Mouse (Mus musculus) heart, embryonic 13.5 days (tissue): ENCODE measurements around the gene Slc43a2. TPM values are rescaled to one million over a fixed set of nuclear protein-coding genes. Genes with fewer than 3 reads are reported as not detected.

Experiments
- ATAC-seq: fragments of 200-750 bp; cut with Nextera tagmentation; 2 replicates; pipeline ENCODE4 v1.8.0; 2017; ENCODE audit warnings: moderate TSS enrichment; ENCODE audit not compliant: insufficient number of reproducible peaks, low FRiP score, low TSS enrichment; ENCODE audit errors: extremely low read depth
- H3K27ac ChIP-seq: fragments of 300-500 bp; sonication (generic); replicated peaks from 2 replicates; pipeline ENCODE4 v1.5.1; 2015; ENCODE audit warnings: moderate library complexity, mild to moderate bottlenecking, inconsistent platforms
- H3K27me3 ChIP-seq: fragments of 300-500 bp; sonication (generic); replicated peaks from 2 replicates; pipeline ENCODE4 v1.6.1; 2015; ENCODE audit warnings: mild to moderate bottlenecking, inconsistent platforms
- H3K36me3 ChIP-seq: fragments of 300-500 bp; sonication (generic); 2 replicates; pipeline ENCODE4 v1.6.1; 2015; ENCODE audit warnings: mild to moderate bottlenecking, inconsistent platforms
- H3K4me1 ChIP-seq: fragments of 300-500 bp; sonication (generic); 2 replicates; pipeline ENCODE4 v1.6.1; 2015; ENCODE audit warnings: inconsistent platforms
- H3K4me2 ChIP-seq: fragments of 300-500 bp; sonication (generic); 2 replicates; pipeline ENCODE4 v1.6.1; 2015; ENCODE audit warnings: inconsistent platforms, mild to moderate bottlenecking, moderate library complexity
- H3K4me3 ChIP-seq: fragments of 300-500 bp; sonication (generic); 2 replicates; pipeline ENCODE4 v1.5.1; 2015; ENCODE audit warnings: moderate library complexity, mild to moderate bottlenecking, inconsistent platforms
- H3K9ac ChIP-seq: fragments of 300-500 bp; sonication (generic); 2 replicates; pipeline ENCODE4 v1.6.1; 2015; ENCODE audit warnings: inconsistent platforms, mild to moderate bottlenecking, moderate library complexity
- H3K9me3 ChIP-seq: fragments of 300-500 bp; sonication (generic); 2 replicates; pipeline ENCODE4 v1.6.1; 2016; ENCODE audit warnings: inconsistent platforms
- WGBS: fragments of 180-500 bp; shearing (Covaris S2); methylation state at CpG from one replicate; pipeline ENCODE4 v1.1.7; 2015; ENCODE audit warnings: mixed read lengths; 5-methylcytosine and 5-hydroxymethylcytosine counted together
- polyA plus RNA-seq: library from polyadenylated mRNA; unstranded; fragments of >200 nt; fragmentation: Nextera tagmentation; extraction: Ambion mirVana; gene quantifications from 2 replicates; pipeline ENCODE4 v1.2.1, GENCODE M21; 2015

Slc43a2 gene
- polyA plus RNA-seq, 1 experiment from 2014 or later, result 3.6 TPM

GRCm38 (mm10) chr11:75530845-75531373 lies 585 bp upstream of the Slc43a2 start:
- peak overlapping the region; percentile 84 for H3K9ac ChIP-seq
- peaks cover 26% of the 10 kb centered on the region for H3K4me1 ChIP-seq
- peak overlapping the region; percentile 100 for H3K4me2 ChIP-seq
- H3K4me3 ChIP-seq, result peak overlapping the region; percentile 70
- 0 out of 2 replicates have a peak, but pooled peaks have one; percentile 20 for ATAC-seq
- H3K27me3 ChIP-seq, result 0 out of 2 replicates have a peak, but pooled peaks cover 15% of the 10 kb centered on the region
- H3K36me3 ChIP-seq, result 0 out of 2 replicates have a peak, but pooled peaks cover 2% of the 10 kb centered on the region
- WGBS, result under 1% methylated on average over 31 of the region's 31 CpGs
- peak overlapping the region; percentile 46 for H3K27ac ChIP-seq
- no peaks in the 10 kb centered on the region for H3K9me3 ChIP-seq

- 15% methylated on average over 38 of the region's 38 CpGs for WGBS
- Histone ChIP-seq H3K4me1 (peaks cover 31% of the 10 kb centered on the region), H3K9me3 (no peaks in the 10 kb centered on the region), H3K4me3 (peak overlapping the region; percentile 70), H3K36me3 (no peaks in the 10 kb centered on the region), H3K9ac (peak overlapping the region; percentile 84), H3K27ac (peak overlapping the region; percentile 75), H3K27me3 (0 out of 2 replicates have a peak, but pooled peaks cover 15% of the 10 kb centered on the region), H3K4me2 (peak overlapping the region; percentile 100)
- ATAC-seq, result no peak
Measured at GRCm38 (mm10) chr11:75532340-75533277, 1.1 kb downstream of the Slc43a2 start.

- no peaks in the 10 kb centered on the region for H3K36me3 ChIP-seq
- H3K27ac ChIP-seq, result 0 out of 2 replicates have a peak overlapping the region, but pooled peaks have one; percentile 21
- no peak overlapping the region for H3K4me3 ChIP-seq
- peaks cover 40% of the 10 kb centered on the region for H3K4me1 ChIP-seq
- H3K4me2 ChIP-seq, result peak overlapping the region; percentile 100
- H3K9me3 ChIP-seq, result no peaks in the 10 kb centered on the region
- no peak for ATAC-seq
- no peak overlapping the region for H3K9ac ChIP-seq
- 58% methylated on average over 6 of the region's 6 CpGs for WGBS
- 0 out of 2 replicates have a peak, but pooled peaks cover 15% of the 10 kb centered on the region for H3K27me3 ChIP-seq
Measured at GRCm38 (mm10) chr11:75533314-75534015, 2.0 kb downstream of the Slc43a2 start.

- 48% methylated on average over 4 of the region's 4 CpGs for WGBS
- ATAC-seq, result no peak
- H3K4me1 ChIP-seq, result peaks cover 46% of the 10 kb centered on the region
Measured at GRCm38 (mm10) chr11:75534286-75535033, 3.0 kb downstream of the Slc43a2 start.

GRCm38 (mm10) chr11:75535106-75535795 lies 3.8 kb downstream of the Slc43a2 start:
- H3K27ac ChIP-seq, result peak overlapping the region; percentile 40; the same call in 1 of the 2 replicates
- 30% methylated on average over 13 of the region's 13 CpGs for WGBS

More at GRCm38 (mm10) chr11:75534286-75535033, 3.0 kb downstream of the Slc43a2 start:
- peak overlapping the region; percentile 61 for H3K9ac ChIP-seq
- 0 out of 2 replicates have a peak, but pooled peaks cover 12% of the 10 kb centered on the region for H3K27me3 ChIP-seq
- no peaks in the 10 kb centered on the region for H3K9me3 ChIP-seq
- H3K36me3 ChIP-seq, result no peaks in the 10 kb centered on the region
- H3K4me2 ChIP-seq, result peak overlapping the region; percentile 43
- H3K27ac ChIP-seq, result peak overlapping the region; percentile 40; the same call in 1 of the 2 replicates
- H3K4me3 ChIP-seq, result no peak overlapping the region

GRCm38 (mm10) chr11:75536255-75537024 lies 4.9 kb downstream of the Slc43a2 start:
- no peak overlapping the region for H3K4me2 ChIP-seq
- H3K27ac ChIP-seq, result no peak overlapping the region
- H3K9ac ChIP-seq, result no peak overlapping the region
- peaks cover 53% of the 10 kb centered on the region for H3K4me1 ChIP-seq
- no peak overlapping the region for H3K4me3 ChIP-seq
- H3K27me3 ChIP-seq, result 0 out of 2 replicates have a peak, but pooled peaks cover 10% of the 10 kb centered on the region
- no peaks in the 10 kb centered on the region for H3K36me3 ChIP-seq
- no peak for ATAC-seq
- H3K9me3 ChIP-seq, result no peaks in the 10 kb centered on the region
- WGBS, result 81% methylated on average over 12 of the region's 12 CpGs

More at GRCm38 (mm10) chr11:75535106-75535795, 3.8 kb downstream of the Slc43a2 start:
- Histone ChIP-seq H3K9ac (peak overlapping the region; percentile 61), H3K4me1 (peaks cover 46% of the 10 kb centered on the region), H3K27me3 (0 out of 2 replicates have a peak, but pooled peaks cover 10% of the 10 kb centered on the region), H3K4me2 (peak overlapping the region; percentile 43), H3K9me3 (no peaks in the 10 kb centered on the region), H3K36me3 (no peaks in the 10 kb centered on the region), H3K4me3 (0 out of 2 replicates have a peak overlapping the region, but pooled peaks have one; percentile 2)
- ATAC-seq, result no peak

GRCm38 (mm10) chr11:75537025-75537414 lies 5.5 kb downstream of the Slc43a2 start:
- WGBS, result 76% methylated on average over 8 of the region's 8 CpGs
- no peak for ATAC-seq
- H3K9ac ChIP-seq, result no peak overlapping the region
- peaks cover 54% of the 10 kb centered on the region for H3K4me1 ChIP-seq
- H3K4me3 ChIP-seq, result no peak overlapping the region
- H3K27me3 ChIP-seq, result 0 out of 2 replicates have a peak, but pooled peaks cover 10% of the 10 kb centered on the region
- H3K4me2 ChIP-seq, result no peak overlapping the region
- H3K27ac ChIP-seq, result no peak overlapping the region
- no peaks in the 10 kb centered on the region for H3K9me3 ChIP-seq
- H3K36me3 ChIP-seq, result no peaks in the 10 kb centered on the region

- H3K27me3 ChIP-seq, result 0 out of 2 replicates have a peak, but pooled peaks cover 6% of the 10 kb centered on the region
- no peak overlapping the region for H3K4me2 ChIP-seq
- H3K9me3 ChIP-seq, result no peaks in the 10 kb centered on the region
- no peak overlapping the region for H3K9ac ChIP-seq
- H3K36me3 ChIP-seq, result no peaks in the 10 kb centered on the region
- WGBS, result 51% methylated on average over 11 of the region's 11 CpGs
- no peak overlapping the region for H3K4me3 ChIP-seq
- 0 out of 2 replicates have a peak overlapping the region, but pooled peaks have one; percentile 26 for H3K27ac ChIP-seq
- no peak for ATAC-seq
- H3K4me1 ChIP-seq, result peaks cover 48% of the 10 kb centered on the region
Measured at GRCm38 (mm10) chr11:75537491-75538183, 6.1 kb downstream of the Slc43a2 start.
